Comparison of ENCODE assay signal across 25 mouse cellular contexts in genomic region chr6:85849240-85849639, GRCm38 (mm10). TPM values are rescaled to one million over a fixed set of nuclear protein-coding genes. Genes with fewer than 3 reads are reported as not detected.
DNase-seq lines count a peak whose midpoint lies in the region; ATAC-seq and TF ChIP-seq lines count a peak whose summit lies in the region.
"Had no signal": no experiment of that assay in that cellular context is flagged by ENCODE, and none has a peak within 500 bp of the region (broad histone marks: within the 10 kb centered on the region; RNA-seq: fewer than 3 reads in every experiment).

No protein-coding gene starts in this region.

- no peaks in the 10 kb centered on the region for H3K27me3 ChIP-seq in forebrain, embryonic 10.5 days (ENCODE audit: poor library complexity, severe bottlenecking)
- H3K27me3 ChIP-seq in forebrain, embryonic 16.5 days (replicated peaks; ENCODE audit: control insufficient read depth, insufficient read depth, low read length), result no peaks in the 10 kb centered on the region
- no peaks in the 10 kb centered on the region for H3K27me3 ChIP-seq in ES-Bruce4 (ENCODE audit: control insufficient read depth, insufficient read depth, low read length, poor library complexity, severe bottlenecking)
- H3K27me3 ChIP-seq: embryonic facial prominence, embryonic 15.5 days; heart, embryonic 15.5 days; hindbrain, embryonic 15.5 days; intestine, embryonic 15.5 days; liver, embryonic 13.5 days; midbrain, embryonic 13.5 days; stomach, embryonic 15.5 days had no signal

- no peak for ATAC-seq in forebrain, embryonic 16.5 days
- ATAC-seq: intestine, embryonic 15.5 days; midbrain, embryonic 13.5 days had no signal

- no peak overlapping the region for H3K9ac ChIP-seq in forebrain, embryonic 16.5 days (replicated peaks; ENCODE audit: low read depth, low read length)
- H3K9ac ChIP-seq in ES-Bruce4 (ENCODE audit: low read depth, poor library complexity, severe bottlenecking), result no peak overlapping the region
- H3K9ac ChIP-seq: embryonic facial prominence, embryonic 15.5 days; heart, embryonic 15.5 days; hindbrain, embryonic 15.5 days; intestine, embryonic 15.5 days; liver, embryonic 13.5 days; lung, embryonic 14.5 days; midbrain, embryonic 13.5 days; stomach, embryonic 15.5 days had no signal

- no peak overlapping the region for H3K4me2 ChIP-seq in forebrain, embryonic 16.5 days (ENCODE audit: low read length)
- H3K4me2 ChIP-seq: embryonic facial prominence, embryonic 15.5 days; heart, embryonic 15.5 days; hindbrain, embryonic 15.5 days; intestine, embryonic 15.5 days; liver, embryonic 13.5 days; lung, embryonic 14.5 days; midbrain, embryonic 13.5 days; stomach, embryonic 15.5 days had no signal

- H3K4me3 ChIP-seq in forebrain, embryonic 10.5 days, result no peak overlapping the region
- H3K4me3 ChIP-seq in forebrain, embryonic 16.5 days (replicated peaks; ENCODE audit: low read length), result no peak overlapping the region
- no peak overlapping the region for H3K4me3 ChIP-seq in ES-Bruce4 (ENCODE audit: low read depth, low read length)
- H3K4me3 ChIP-seq in cortical plate, adult 2 months (ENCODE audit: insufficient read depth, low read length), result no peak overlapping the region
- H3K4me3 ChIP-seq: embryonic facial prominence, embryonic 15.5 days; heart, embryonic 15.5 days; hindbrain, embryonic 15.5 days; intestine, embryonic 15.5 days; liver, embryonic 13.5 days; megakaryocyte, embryonic 14.5 days; midbrain, embryonic 13.5 days; stomach, embryonic 15.5 days had no signal

- DNase-seq in forebrain, embryonic 10.5 days (ENCODE audit: extremely low spot score, low spot score), result no peak
- DNase-seq in R1 (ENCODE audit: low read depth, low spot score), result peak; percentile 80
- DNase-seq in cerebellum, postnatal 36 days, result no peak
- DNase-seq in heart, adult 11 months, result no peak
- DNase-seq: B cell, adult 2 months; cerebellum, adult 18-20 months; cerebellum, postnatal 14 days; embryo, embryonic 11 days; gastrocnemius, postnatal 36 days; heart, postnatal 36 days; kidney, adult 9 months; liver, embryonic 13.5 days; lung, embryonic 14.5 days; thymus, postnatal 36 days had no signal

- 0 out of 2 replicates have a peak, but pooled peaks have one; percentile 58 for TF ChIP-seq EP300 in ES-Bruce4 (IDR thresholded peaks at IDR 0.05; ENCODE audit: insufficient read depth, low read depth, low read length)

- H3K27ac ChIP-seq in forebrain, embryonic 10.5 days, result peak overlapping the region; percentile 12; the same call in 1 of the 2 replicates
- H3K27ac ChIP-seq in forebrain, embryonic 16.5 days (ENCODE audit: low read length), result no peak overlapping the region
- H3K27ac ChIP-seq in ES-Bruce4 (ENCODE audit: insufficient read depth, low read length), result no peak overlapping the region
- peak overlapping the region; percentile 88 for H3K27ac ChIP-seq in cortical plate, adult 2 months (ENCODE audit: insufficient read depth, low read length)
- H3K27ac ChIP-seq: embryonic facial prominence, embryonic 15.5 days; heart, embryonic 15.5 days; hindbrain, embryonic 15.5 days; intestine, embryonic 15.5 days; liver, embryonic 13.5 days; midbrain, embryonic 13.5 days; stomach, embryonic 15.5 days had no signal

- no peak for TF ChIP-seq CTCF in ES-Bruce4 (IDR thresholded peaks at IDR 0.05; ENCODE audit: low read depth, low read length)
- TF ChIP-seq CTCF in cortical plate, adult 2 months (IDR thresholded peaks at IDR 0.05; ENCODE audit: extremely low read depth, insufficient read depth, low read length), result no peak

- H3K36me3 ChIP-seq in forebrain, embryonic 10.5 days (replicated peaks), result no peaks in the 10 kb centered on the region
- H3K36me3 ChIP-seq in forebrain, embryonic 16.5 days (ENCODE audit: control insufficient read depth, insufficient read depth), result no peaks in the 10 kb centered on the region
- no peaks in the 10 kb centered on the region for H3K36me3 ChIP-seq in ES-Bruce4 (ENCODE audit: control insufficient read depth, insufficient read depth, low read length, poor library complexity, severe bottlenecking)
- H3K36me3 ChIP-seq: embryonic facial prominence, embryonic 15.5 days; heart, embryonic 15.5 days; hindbrain, embryonic 15.5 days; intestine, embryonic 15.5 days; liver, embryonic 13.5 days; midbrain, embryonic 13.5 days; stomach, embryonic 15.5 days had no signal

- H3K9me3 ChIP-seq in forebrain, embryonic 10.5 days, result no peaks in the 10 kb centered on the region
- H3K9me3 ChIP-seq in forebrain, embryonic 16.5 days (ENCODE audit: control insufficient read depth, low read length), result no peaks in the 10 kb centered on the region
- 0 out of 2 replicates have a peak, but pooled peaks cover 2% of the 10 kb centered on the region for H3K9me3 ChIP-seq in ES-Bruce4 (replicated peaks; ENCODE audit: control insufficient read depth, insufficient read depth, low read length, poor library complexity, severe bottlenecking)
- H3K9me3 ChIP-seq: embryonic facial prominence, embryonic 15.5 days; heart, embryonic 15.5 days; hindbrain, embryonic 15.5 days; intestine, embryonic 15.5 days; liver, embryonic 13.5 days; midbrain, embryonic 13.5 days; stomach, embryonic 15.5 days had no signal

- H3K4me1 ChIP-seq in forebrain, embryonic 10.5 days, result peaks cover 24% of the 10 kb centered on the region
- H3K4me1 ChIP-seq in forebrain, embryonic 16.5 days (replicated peaks; ENCODE audit: control insufficient read depth, insufficient read depth, low read length), result peaks cover 6% of the 10 kb centered on the region; the same call in 1 of the 2 replicates
- H3K4me1 ChIP-seq in ES-Bruce4 (ENCODE audit: control insufficient read depth, insufficient read depth, low read length), result peaks cover 10% of the 10 kb centered on the region
- peaks cover 4% of the 10 kb centered on the region for H3K4me1 ChIP-seq in cortical plate, adult 2 months (ENCODE audit: control insufficient read depth, insufficient read depth, low read length)
- H3K4me1 ChIP-seq: embryonic facial prominence, embryonic 15.5 days; heart, embryonic 15.5 days; intestine, embryonic 15.5 days; liver, embryonic 13.5 days; megakaryocyte, embryonic 14.5 days; stomach, embryonic 15.5 days had no signal

- no peak for TF ChIP-seq POLR2A in ES-Bruce4 (IDR thresholded peaks at IDR 0.05; ENCODE audit: insufficient read depth, low read length)
- TF ChIP-seq POLR2A in cortical plate, adult 2 months (IDR thresholded peaks at IDR 0.05; ENCODE audit: extremely low read depth, insufficient read depth, low read length), result no peak

- 31% methylated on average over 2 of the region's 2 CpGs for WGBS in forebrain, embryonic 10.5 days
- WGBS in forebrain, embryonic 16.5 days, result 13% methylated on average over 2 of the region's 2 CpGs

RNA-seq across cellular contexts. Expression of gene Nat8, which starts 17.4 kb away (rescaled TPM):
- not detected in 2 replicates for polyA plus RNA-seq in forebrain, embryonic 10.5 days (2016; fragmentation: Nextera tagmentation; extraction: Ambion mirVana)
- not detected in 2 replicates for polyA plus RNA-seq in forebrain, embryonic 16.5 days (2015; fragmentation: Nextera tagmentation; extraction: Ambion mirVana)
- polyA plus RNA-seq in ES-Bruce4 (2011; ENCODE audit: insufficient read depth, insufficient read length, low read depth, missing spikeins), result not detected in 2 replicates
- polyA plus RNA-seq in cortical plate, adult 2 months (2012; rRNA removed), result 4.3 and 4.4 TPM in 2 replicates
- polyA plus RNA-seq: embryonic facial prominence, embryonic 15.5 days; heart, embryonic 15.5 days; hindbrain, embryonic 15.5 days; limb, embryonic 11.5 days; liver, embryonic 13.5 days; lung, embryonic 14.5 days; midbrain, embryonic 13.5 days had no signal

RNA-seq across cellular contexts. Expression of gene Nat8f2, which starts 19.7 kb away (rescaled TPM):
- not detected in 2 replicates for polyA plus RNA-seq in forebrain, embryonic 10.5 days (2016; fragmentation: Nextera tagmentation; extraction: Ambion mirVana)
- not detected in 2 replicates for polyA plus RNA-seq in forebrain, embryonic 16.5 days (2015; fragmentation: Nextera tagmentation; extraction: Ambion mirVana)
- polyA plus RNA-seq in ES-Bruce4 (2011; ENCODE audit: insufficient read depth, insufficient read length, low read depth, missing spikeins), result 0.33 TPM in 1 of 2 replicates, not detected in the other
- 0.36 and 0.40 TPM in 2 replicates for polyA plus RNA-seq in cortical plate, adult 2 months (2012; rRNA removed)
- polyA plus RNA-seq: heart, embryonic 15.5 days; hindbrain, embryonic 15.5 days; limb, embryonic 11.5 days; liver, embryonic 13.5 days; lung, embryonic 14.5 days; midbrain, embryonic 13.5 days had no signal

RNA-seq across cellular contexts. Expression of gene Nat8f5, which starts 28.5 kb away (rescaled TPM):
- polyA plus RNA-seq in forebrain, embryonic 10.5 days (2016; fragmentation: Nextera tagmentation; extraction: Ambion mirVana), result not detected in 2 replicates
- polyA plus RNA-seq in forebrain, embryonic 16.5 days (2015; fragmentation: Nextera tagmentation; extraction: Ambion mirVana), result not detected in 2 replicates
- polyA plus RNA-seq in ES-Bruce4 (2011; ENCODE audit: insufficient read depth, insufficient read length, low read depth, missing spikeins), result not detected in 2 replicates
- 6.7 and 7.1 TPM in 2 replicates for polyA plus RNA-seq in cortical plate, adult 2 months (2012; rRNA removed)
- polyA plus RNA-seq: embryonic facial prominence, embryonic 15.5 days; heart, embryonic 15.5 days; limb, embryonic 11.5 days; liver, embryonic 13.5 days; lung, embryonic 14.5 days; stomach, embryonic 15.5 days had no signal

RNA-seq across cellular contexts. Expression of gene Nat8f6, which starts 28.5 kb away (rescaled TPM):
- polyA plus RNA-seq in forebrain, embryonic 10.5 days (2016; fragmentation: Nextera tagmentation; extraction: Ambion mirVana), result not detected in 2 replicates
- not detected in 2 replicates for polyA plus RNA-seq in forebrain, embryonic 16.5 days (2015; fragmentation: Nextera tagmentation; extraction: Ambion mirVana)
- not detected in 2 replicates for polyA plus RNA-seq in ES-Bruce4 (2011; ENCODE audit: insufficient read depth, insufficient read length, low read depth, missing spikeins)
- 1.6 and 2.8 TPM in 2 replicates for polyA plus RNA-seq in cortical plate, adult 2 months (2012; rRNA removed)
- polyA plus RNA-seq: embryonic facial prominence, embryonic 15.5 days; heart, embryonic 15.5 days; hindbrain, embryonic 15.5 days; intestine, embryonic 15.5 days; limb, embryonic 11.5 days; liver, embryonic 13.5 days; lung, embryonic 14.5 days; midbrain, embryonic 13.5 days; stomach, embryonic 15.5 days had no signal

RNA-seq across cellular contexts. Expression of gene Nat8f4, which starts 55.4 kb away (rescaled TPM):
- polyA plus RNA-seq in forebrain, embryonic 10.5 days (2016; fragmentation: Nextera tagmentation; extraction: Ambion mirVana), result 6.2 and 6.7 TPM in 2 replicates
- polyA plus RNA-seq in forebrain, embryonic 16.5 days (2015; fragmentation: Nextera tagmentation; extraction: Ambion mirVana), result 6.3 and 6.5 TPM in 2 replicates
- 0.45 and 1.2 TPM in 2 replicates for polyA plus RNA-seq in ES-Bruce4 (2011; ENCODE audit: insufficient read depth, insufficient read length, low read depth, missing spikeins)
- polyA plus RNA-seq in cortical plate, adult 2 months (2012; rRNA removed), result 11.6 and 12.0 TPM in 2 replicates

Comparison
In these comparisons a context has a peak if more than half of its experiments do, and no peak if none do; other contexts are left out.
1. H3K27ac ChIP-seq: peak in forebrain, embryonic 10.5 days (single experiment) and cortical plate, adult 2 months (single experiment); none in forebrain, embryonic 16.5 days (single experiment) and ES-Bruce4 (single experiment).